Mouse (Mus musculus) bone marrow, adult 2 months (tissue): ENCODE measurements around the gene Rad51d.

Experiments
- CTCF ChIP-seq: fragments of 200-500 bp; IDR thresholded peaks from 2 replicates; pipeline ENCODE4 v1.5.1; 2011; ENCODE audit warnings: low read length, control low read depth; ENCODE audit not compliant: control insufficient read depth, insufficient read depth
- POLR2A ChIP-seq: fragments of 200-500 bp; IDR thresholded peaks from 2 replicates; pipeline ENCODE4 v1.6.1; 2011; ENCODE audit warnings: low read depth, mild to moderate bottlenecking, control low read depth, low read length, borderline replicate concordance; ENCODE audit not compliant: control insufficient read depth

GRCm38 (mm10) chr11:82920768-82921167, 30.4 kb upstream of the Rad51d start:
- TF ChIP-seq CTCF (no peak), POLR2A (no peak)
